Mouse (Mus musculus) ES-E14 (cell line): ENCODE results near the gene Mrpl39.

ENCODE experiments used
- CHD2 ChIP-seq: IDR thresholded peaks from 2 replicates; pipeline ENCODE4 v1.6.1; 2014; ENCODE audit warnings: mild to moderate bottlenecking, low read depth, low read length, inconsistent platforms
- HCFC1 ChIP-seq: IDR thresholded peaks from 2 replicates; pipeline ENCODE4 v1.6.1; 2012; ENCODE audit warnings: low read length, inconsistent platforms, borderline replicate concordance; ENCODE audit not compliant: insufficient read depth
- MAFK ChIP-seq: IDR thresholded peaks from 2 replicates; pipeline ENCODE4 v1.6.1; 2014; ENCODE audit warnings: mild to moderate bottlenecking, low read depth, low read length, inconsistent platforms; ENCODE audit not compliant: insufficient read depth
- ZC3H11A ChIP-seq: IDR thresholded peaks from 2 replicates; pipeline ENCODE4 v1.6.1; 2012; ENCODE audit warnings: low read depth, mild to moderate bottlenecking, inconsistent platforms, low read length, borderline replicate concordance
- ZNF384 ChIP-seq: IDR thresholded peaks from 2 replicates; pipeline ENCODE4 v1.6.1; 2012; ENCODE audit warnings: low read depth, low read length, inconsistent platforms

- TF ChIP-seq ZC3H11A, result no peak
- TF ChIP-seq CHD2, result no peak
- TF ChIP-seq MAFK, result no peak
- TF ChIP-seq HCFC1, result no peak
- no peak for TF ChIP-seq ZNF384
These were observed 10.3 kb upstream of the Mrpl39 start for GRCm38 (mm10) chr16:84745721-84746306.
